Mouse (Mus musculus) stomach, postnatal 0 days (tissue): ENCODE results near the gene Hadhb. TPM values are rescaled to one million over a fixed set of nuclear protein-coding genes. Genes with fewer than 3 reads are reported as not detected.

Source experiments
- ATAC-seq: fragments of 200-750 bp; cut with Nextera tagmentation; 2 replicates; pipeline ENCODE4 v1.8.0; 2017; ENCODE audit not compliant: low FRiP score, low TSS enrichment
- DNase-seq: peaks from one replicate; pipeline ENCODE4 v3.0.0-alpha.2; 2016; ENCODE audit warnings: low spot score
- H3K27ac ChIP-seq: fragments of 300-500 bp; sonication (generic); replicated peaks from 2 replicates; pipeline ENCODE4 v1.5.1; 2014; ENCODE audit warnings: mild to moderate bottlenecking, control low read depth
- H3K27me3 ChIP-seq: fragments of 300-500 bp; sonication (generic); 2 replicates; pipeline ENCODE4 v1.6.1; 2014; ENCODE audit warnings: low read length; ENCODE audit not compliant: control insufficient read depth, insufficient read depth
- H3K36me3 ChIP-seq: fragments of 300-500 bp; sonication (generic); 2 replicates; pipeline ENCODE4 v1.6.1; 2014; ENCODE audit warnings: low read length, mixed read lengths; ENCODE audit not compliant: control insufficient read depth, insufficient read depth
- H3K4me1 ChIP-seq: fragments of 300-500 bp; sonication (generic); replicated peaks from 2 replicates; pipeline ENCODE4 v1.6.1; 2014; ENCODE audit warnings: antibody characterized with exemption; ENCODE audit not compliant: control insufficient read depth, insufficient read depth
- H3K4me2 ChIP-seq: fragments of 300-500 bp; sonication (generic); replicated peaks from 2 replicates; pipeline ENCODE4 v1.6.1; 2014; ENCODE audit warnings: low read depth, mild to moderate bottlenecking, control low read depth, moderate library complexity
- H3K4me3 ChIP-seq: fragments of 300-500 bp; sonication (generic); 2 replicates; pipeline ENCODE4 v1.5.1; 2014; ENCODE audit warnings: low read depth, low read length, control low read depth
- H3K9ac ChIP-seq: fragments of 300-500 bp; sonication (generic); 2 replicates; pipeline ENCODE4 v1.6.1; 2014; ENCODE audit warnings: mild to moderate bottlenecking, low read length, control low read depth, mixed read lengths
- H3K9me3 ChIP-seq: fragments of 300-500 bp; sonication (generic); 2 replicates; pipeline ENCODE4 v1.6.1; 2016; ENCODE audit warnings: low read length; ENCODE audit not compliant: control insufficient read depth
- CTCF ChIP-seq: IDR thresholded peaks from 2 replicates; pipeline ENCODE4 v1.5.1; 2016; ENCODE audit warnings: antibody characterized with exemption, low read depth, mild to moderate bottlenecking, moderate library complexity
- EP300 ChIP-seq: optimal IDR thresholded peaks from 2 replicates; pipeline ENCODE3; 2016; ENCODE audit warnings: antibody characterized with exemption
- WGBS: fragments of 180-500 bp; shearing (Covaris S2); extraction: QIAGEN DNeasy Blood & Tissue Kit; methylation state at CpG from one replicate; pipeline ENCODE4 v1.1.7; 2014; 5-methylcytosine and 5-hydroxymethylcytosine counted together
- polyA plus RNA-seq: library from polyadenylated mRNA; unstranded; fragments of >200 nt; fragmentation: Nextera tagmentation; extraction: Ambion mirVana; gene quantifications from 2 replicates; pipeline ENCODE4 v1.2.1, GENCODE M21; 2015

The Hadhb gene
- polyA plus RNA-seq, 1 experiment from 2014 or later: 350 TPM

DNA sequence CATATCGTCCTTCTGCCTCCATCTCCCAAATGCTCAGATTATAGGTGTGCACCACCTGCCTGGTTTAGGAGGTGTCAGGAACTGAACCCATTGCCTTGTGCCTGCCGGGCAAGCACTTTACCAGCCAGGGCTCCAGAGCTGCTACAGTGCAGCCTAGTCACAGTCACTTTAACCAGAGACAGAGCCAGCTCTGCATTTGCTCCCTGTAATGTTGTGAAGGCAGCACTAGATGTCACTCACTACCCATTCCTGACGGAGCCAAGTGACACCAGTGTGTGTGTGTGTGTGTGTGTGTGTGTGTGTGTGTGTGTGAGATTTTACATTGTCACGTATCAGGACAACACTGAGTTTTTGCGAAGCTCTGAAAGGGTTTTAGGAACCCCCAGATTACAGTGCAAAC, 46.5 kb downstream of the Hadhb start:
- WGBS: 42% methylated on average over 5 of the region's 5 CpGs
- Histone ChIP-seq H3K27ac (no peak overlapping the region), H3K9ac (no peak overlapping the region), H3K36me3 (no peaks in the 10 kb centered on the region), H3K4me1 (no peaks in the 10 kb centered on the region), H3K9me3 (no peaks in the 10 kb centered on the region), H3K4me3 (no peak overlapping the region), H3K4me2 (no peak overlapping the region), H3K27me3 (no peaks in the 10 kb centered on the region)
- DNase-seq (peak; percentile 51), ATAC-seq (peak; percentile 37; the same call in 1 of the 2 replicates)
- TF ChIP-seq CTCF (peak; percentile 90), EP300 (no peak)

DNA sequence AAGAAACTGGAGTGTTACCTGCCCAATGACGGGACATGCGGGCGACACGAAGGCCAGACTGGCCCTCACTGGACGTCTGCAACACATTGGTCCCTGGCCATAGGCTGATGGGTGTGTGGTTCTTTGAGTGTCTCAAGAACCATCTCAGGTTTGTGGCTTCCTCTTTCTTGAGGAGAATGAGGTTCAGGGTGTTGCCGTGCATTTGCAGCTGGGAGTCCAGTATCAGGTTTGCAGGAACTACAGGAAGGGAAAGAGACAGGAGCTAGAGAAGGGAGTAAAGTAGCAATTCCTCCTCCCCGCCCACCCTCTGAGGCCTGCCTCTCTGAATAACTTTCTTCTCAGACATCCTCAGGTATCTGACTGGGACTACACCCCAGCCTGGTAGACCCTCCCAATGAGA, 47.2 kb downstream of the Hadhb start:
- H3K9me3 ChIP-seq: no peaks in the 10 kb centered on the region
- TF ChIP-seq EP300 (no peak), CTCF (no peak)
- no peak overlapping the region for H3K9ac ChIP-seq
- no peak overlapping the region for H3K4me3 ChIP-seq
- ATAC-seq (no peak), DNase-seq (no peak)
- no peak overlapping the region for H3K4me2 ChIP-seq
- H3K27ac ChIP-seq: no peak overlapping the region
- H3K4me1 ChIP-seq: no peaks in the 10 kb centered on the region
- H3K36me3 ChIP-seq: no peaks in the 10 kb centered on the region
- 84% methylated on average over 7 of the region's 7 CpGs for WGBS
- no peaks in the 10 kb centered on the region for H3K27me3 ChIP-seq

DNA sequence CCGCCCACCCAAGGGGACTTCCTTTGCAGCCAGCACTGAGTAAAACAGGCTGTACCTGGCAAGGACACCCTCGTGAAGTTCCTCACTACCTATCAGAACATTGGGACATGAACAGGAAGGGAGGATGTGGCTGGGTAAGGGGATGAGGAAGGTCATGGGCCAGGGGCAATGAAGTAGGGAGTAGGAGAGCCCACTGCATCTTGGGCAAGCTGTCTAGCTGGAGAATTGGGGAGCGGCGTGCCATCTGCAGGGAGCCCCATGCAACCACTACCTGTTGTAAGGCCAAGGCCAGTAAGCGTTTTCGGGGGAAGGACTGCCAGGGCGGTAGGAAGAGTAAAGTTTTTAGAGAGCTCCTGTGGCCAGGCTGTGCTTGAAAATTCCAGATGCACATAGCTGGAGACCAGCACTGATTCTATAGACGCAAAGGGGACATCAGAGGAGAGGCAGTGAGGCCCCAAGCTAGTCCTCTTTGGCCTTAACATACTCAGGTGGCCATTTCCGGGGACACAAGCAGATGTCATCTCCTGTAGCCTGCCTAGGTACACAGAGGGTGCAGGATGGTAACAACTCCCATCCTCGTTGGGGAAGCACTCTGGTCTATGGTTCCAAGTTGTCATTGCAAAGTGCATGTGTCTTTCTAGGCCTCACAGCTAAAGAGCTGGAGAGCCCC, 48.3 kb downstream of the Hadhb start:
- H3K27me3 ChIP-seq: no peaks in the 10 kb centered on the region

DNA sequence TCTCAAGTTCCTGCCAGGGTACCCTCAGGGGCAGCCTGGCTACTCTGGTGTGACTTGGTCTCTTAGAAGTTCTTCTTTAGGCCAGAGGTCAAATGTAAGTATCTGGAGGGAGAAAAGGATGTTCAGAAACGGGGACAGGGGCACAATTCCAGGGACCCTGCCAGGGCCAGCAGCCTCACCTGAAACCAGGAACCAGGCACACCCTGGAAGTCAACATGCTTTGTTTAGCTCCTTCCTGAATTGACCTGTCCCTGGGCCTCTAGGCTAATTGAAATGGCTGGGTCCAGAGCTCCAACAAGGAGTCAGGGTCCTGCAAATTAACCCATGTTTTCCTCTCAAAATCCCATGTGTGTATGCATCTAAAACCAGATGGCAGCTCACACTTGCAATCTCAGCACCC, 49.4 kb downstream of the Hadhb start:
- DNase-seq: no peak
- H3K27ac ChIP-seq: no peak overlapping the region
- H3K36me3 ChIP-seq: no peaks in the 10 kb centered on the region
- no peak for TF ChIP-seq EP300
- no peak for TF ChIP-seq CTCF
- ATAC-seq: no peak
- no peak overlapping the region for H3K4me2 ChIP-seq
- H3K9ac ChIP-seq: no peak overlapping the region
- 39% methylated on average over 1 of the region's 1 CpGs for WGBS
- no peaks in the 10 kb centered on the region for H3K4me1 ChIP-seq
- no peak overlapping the region for H3K4me3 ChIP-seq
- H3K27me3 ChIP-seq: no peaks in the 10 kb centered on the region
- no peaks in the 10 kb centered on the region for H3K9me3 ChIP-seq

More for the DNA sequence above, 48.3 kb downstream of the Hadhb start:
- no peak overlapping the region for H3K27ac ChIP-seq
- H3K4me1 ChIP-seq: no peaks in the 10 kb centered on the region
- TF ChIP-seq EP300: no peak
- DNase-seq: no peak
- H3K4me2 ChIP-seq: no peak overlapping the region
- H3K9me3 ChIP-seq: no peaks in the 10 kb centered on the region
- H3K36me3 ChIP-seq: no peaks in the 10 kb centered on the region
- 78% methylated on average over 10 of the region's 10 CpGs for WGBS
- ATAC-seq: no peak
- no peak overlapping the region for H3K4me3 ChIP-seq
- H3K9ac ChIP-seq: no peak overlapping the region

DNA sequence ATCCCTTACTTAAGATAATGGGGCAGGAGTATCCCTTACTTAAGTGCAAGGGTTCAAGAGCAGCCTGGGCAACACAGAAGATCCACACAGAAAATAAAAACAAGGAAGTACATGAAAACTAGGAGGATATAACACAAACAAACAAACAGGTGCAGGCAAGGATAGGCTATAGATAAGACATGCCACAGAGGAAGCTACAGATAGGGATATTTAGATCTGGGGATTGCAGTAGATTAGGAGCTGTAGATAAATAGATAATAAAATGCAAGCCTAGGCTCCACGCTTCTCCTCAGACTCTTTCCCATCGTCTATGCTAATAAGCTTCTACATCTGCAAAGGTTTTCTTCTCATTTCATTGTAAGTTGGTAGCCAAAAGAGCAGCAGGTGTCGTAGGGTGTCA, 50.0 kb downstream of the Hadhb start:
- Histone ChIP-seq H3K9ac (no peak overlapping the region), H3K27me3 (no peaks in the 10 kb centered on the region), H3K27ac (no peak overlapping the region), H3K4me1 (no peaks in the 10 kb centered on the region), H3K36me3 (no peaks in the 10 kb centered on the region), H3K9me3 (no peaks in the 10 kb centered on the region), H3K4me3 (no peak overlapping the region), H3K4me2 (no peak overlapping the region)
- DNase-seq (no peak), ATAC-seq (no peak)
- TF ChIP-seq EP300 (no peak), CTCF (no peak)
- WGBS: 68% methylated on average over 3 of the region's 3 CpGs

DNA sequence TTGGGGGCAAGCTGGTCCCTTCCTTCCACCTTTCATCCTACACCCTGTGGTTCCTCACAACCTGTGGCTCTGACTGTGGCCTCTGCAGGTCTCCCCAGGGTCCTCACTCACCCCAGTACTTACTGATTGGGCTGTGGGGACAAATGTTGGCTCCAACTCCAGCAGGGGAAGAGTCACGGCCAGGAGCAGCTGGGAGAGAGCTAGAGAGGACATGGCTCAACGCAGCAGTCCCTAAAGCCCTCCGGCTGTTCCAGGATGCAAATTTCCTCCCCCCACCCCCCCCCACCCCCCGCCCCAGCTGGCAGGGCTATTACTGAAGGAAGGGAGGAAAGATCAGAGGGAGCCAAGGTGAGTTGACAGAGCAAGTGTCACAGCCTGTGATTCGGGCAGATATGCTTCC, 50.4 kb downstream of the Hadhb start, which contains the start of gene Adgrf3:
Gene Adgrf3 (minus strand): TSS at position 230 of the 400 bp plus-strand sequence.
- Histone ChIP-seq H3K9ac (no peak within 1 kb of the TSS), H3K4me3 (no peak within 1 kb of the TSS), H3K4me1 (no peaks in the 10 kb centered on the region), H3K27me3 (no peaks in the 10 kb centered on the region), H3K27ac (no peak within 1 kb of the TSS), H3K9me3 (no peaks in the 10 kb centered on the region), H3K4me2 (no peak within 1 kb of the TSS), H3K36me3 (no peaks in the 10 kb centered on the region)
- 42% methylated on average over 5 of the region's 5 CpGs for WGBS
- no peak for DNase-seq
- ATAC-seq: no peak
- TF ChIP-seq CTCF (no peak), EP300 (no peak)
